Mouse (Mus musculus) ovary, adult 10 weeks (tissue): ENCODE measurements around the gene Lrrc32. TPM values are rescaled to one million over a fixed set of nuclear protein-coding genes. Genes with fewer than 3 reads are reported as not detected.

ENCODE experiments used
- polyA plus RNA-seq: library from polyadenylated mRNA; stranded (reverse); fragments of 350-450 nt; fragmentation: Illumina TruSeq; extraction: RNeasy Lipid Tissue Mini Kit (QIAGEN cat#74804); gene quantifications from one replicate; pipeline ENCODE4 v1.2.3, GENCODE M21; 2014

The Lrrc32 gene
- 1.6 TPM for polyA plus RNA-seq

DNA sequence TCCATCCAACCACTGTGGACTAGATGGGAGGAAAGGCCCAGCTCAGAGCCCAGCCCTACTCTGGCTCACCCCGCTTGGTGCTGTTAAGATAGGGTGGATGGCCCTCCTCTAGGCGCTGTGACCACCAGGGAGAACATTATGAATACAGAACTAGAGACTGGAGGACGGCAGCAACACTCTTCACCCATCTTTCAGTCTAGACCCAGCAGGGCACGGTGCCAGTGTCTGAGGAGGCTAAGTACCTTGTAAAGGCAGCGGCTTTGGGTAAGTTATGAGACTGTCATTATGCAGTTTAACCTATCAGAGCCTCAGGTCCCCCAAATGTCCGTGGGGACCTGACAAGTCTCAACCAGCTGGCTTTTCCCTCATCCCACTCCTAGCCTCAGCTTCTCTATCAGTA lies at the start of gene Lrrc32:
Gene Lrrc32, plus strand, starts transcription at position 153 of the 400 bp plus-strand sequence.

DNA sequence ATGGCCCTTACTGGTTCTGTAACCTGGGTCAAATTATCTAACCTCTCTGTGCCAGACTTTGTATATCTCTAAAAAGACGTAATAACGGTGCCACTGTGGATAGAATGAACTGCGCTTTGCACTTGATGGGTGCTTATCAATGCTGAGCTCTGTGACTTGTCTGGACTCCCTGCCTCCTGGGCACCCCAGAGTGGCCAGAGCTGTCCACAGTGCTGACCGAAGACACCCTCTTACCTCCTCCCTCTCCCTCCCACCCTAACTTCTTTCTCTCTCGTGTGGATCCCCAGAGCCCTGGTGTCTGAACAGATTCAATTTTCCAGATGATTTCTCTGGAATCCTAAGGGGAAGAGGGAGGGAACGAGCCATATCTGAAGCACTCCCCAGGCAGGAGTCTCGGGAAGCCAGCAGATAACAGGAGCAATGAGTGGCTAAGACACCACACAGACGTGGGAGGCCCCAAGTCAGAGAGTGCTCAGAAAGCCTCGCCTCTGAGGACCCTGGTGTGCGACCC lies 49.1 kb upstream of the Lrrc32 start, which contains the start of gene Gucy2d:
Gene Gucy2d, plus strand, starts transcription at position 461 of the 511 bp plus-strand sequence.

Other genes starting within 250 kb of the Lrrc32 start
- gene Acer3, start 168.1 kb upstream of the Lrrc32 start, polyA plus RNA-seq = 77.7 TPM
- gene Tsku, start 128.0 kb upstream of the Lrrc32 start, polyA plus RNA-seq = 0.74 TPM
- gene Gucy2d, start 48.9 kb upstream of the Lrrc32 start, polyA plus RNA-seq = not detected
- 75.3 TPM for gene Emsy, start 167.5 kb downstream of the Lrrc32 start, polyA plus RNA-seq
- gene Thap12, start 213.8 kb downstream of the Lrrc32 start, polyA plus RNA-seq = 242 TPM